Mouse (Mus musculus): Measurements from ENCODE around the gene Pex5. TPM values are rescaled to one million over a fixed set of nuclear protein-coding genes. Genes with fewer than 3 reads are reported as not detected.
"Not testable (repeated sequence)": the region's sequence is repeated elsewhere in the genome, so short reads cannot be mapped to it uniquely, and the experiment has no call there.

The Pex5 gene
- polyA plus RNA-seq, 1 experiment from 2014 or later, result 39.6 TPM

DNA sequence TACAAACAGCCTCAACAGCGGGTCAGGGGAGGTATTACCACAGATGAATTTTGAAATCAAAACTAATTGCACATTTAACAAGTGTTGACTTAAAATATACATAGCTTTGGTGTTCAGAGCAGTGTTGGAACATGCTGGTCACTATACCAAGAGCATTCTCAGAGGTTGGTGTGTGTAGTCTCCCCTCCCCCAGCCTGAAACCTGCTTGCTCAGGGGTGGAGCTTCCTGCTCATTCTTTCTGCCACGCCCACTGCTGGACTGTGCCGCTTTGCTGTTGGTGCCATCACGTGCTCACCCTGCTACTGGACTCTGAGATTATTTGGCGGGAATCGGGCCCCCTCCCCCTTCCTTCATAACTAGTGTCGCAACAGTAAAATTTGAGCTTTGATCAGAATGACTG is 10.2 kb upstream of the Pex5 start:
- 0 out of 2 replicates have a peak overlapping the region, but pooled peaks have one; percentile 15 for H3K27ac ChIP-seq (ENCODE audit: low read depth, low read length)
- H3K9me3 ChIP-seq (ENCODE audit: control insufficient read depth, low read length); H3K4me2 ChIP-seq; DNase-seq (ENCODE audit: low spot score); H3K36me3 ChIP-seq (ENCODE audit: control insufficient read depth, insufficient read depth, low read length); H3K27me3 ChIP-seq (replicated peaks; ENCODE audit: control insufficient read depth, insufficient read depth, low read length); H3K9ac ChIP-seq (ENCODE audit: low read depth, low read length); H3K4me1 ChIP-seq (replicated peaks; ENCODE audit: control insufficient read depth, insufficient read depth, low read length); H3K4me3 ChIP-seq (ENCODE audit: low read depth, low read length): not testable (repeated sequence)
- ATAC-seq (replicated peaks; ENCODE audit: low FRiP score), result peak; percentile 57
- 36% methylated on average over 7 of the region's 7 CpGs for WGBS

DNA sequence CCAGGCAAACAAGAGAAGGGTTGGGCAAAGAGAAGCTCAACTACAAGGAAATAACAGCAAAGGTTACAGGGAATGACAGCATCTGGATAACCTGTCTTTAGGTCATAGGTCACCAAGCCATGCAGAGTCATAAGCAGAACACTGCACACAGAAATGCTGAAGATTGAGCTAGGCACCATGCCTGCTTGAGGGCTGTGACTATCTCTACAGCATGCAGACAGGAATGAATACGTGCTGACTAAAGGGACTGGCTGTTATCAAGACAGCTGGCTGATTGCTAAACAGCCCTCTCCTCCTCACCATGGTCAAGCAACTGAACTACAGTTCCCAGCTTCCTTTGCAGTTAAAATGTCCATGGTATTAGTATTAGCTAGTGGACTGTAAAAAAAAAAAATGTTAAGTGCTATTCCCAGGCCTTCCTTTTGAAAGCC is 9.2 kb upstream of the Pex5 start:
- H3K36me3 ChIP-seq (ENCODE audit: control insufficient read depth, insufficient read depth, low read length), result no peaks in the 10 kb centered on the region
- peaks cover 8% of the 10 kb centered on the region for H3K4me1 ChIP-seq (replicated peaks; ENCODE audit: control insufficient read depth, insufficient read depth, low read length)
- WGBS, result 7% methylated on average over 1 of the region's 1 CpGs
- no peak overlapping the region for H3K27ac ChIP-seq (ENCODE audit: low read depth, low read length)
- H3K27me3 ChIP-seq (replicated peaks; ENCODE audit: control insufficient read depth, insufficient read depth, low read length), result no peaks in the 10 kb centered on the region
- ATAC-seq (replicated peaks; ENCODE audit: low FRiP score), result peak; percentile 86
- H3K9me3 ChIP-seq (ENCODE audit: control insufficient read depth, low read length), result no peaks in the 10 kb centered on the region
- H3K9ac ChIP-seq (ENCODE audit: low read depth, low read length), result no peak overlapping the region
- no peak for DNase-seq (ENCODE audit: low spot score)
- H3K4me2 ChIP-seq, result no peak overlapping the region
- H3K4me3 ChIP-seq (ENCODE audit: low read depth, low read length), result no peak overlapping the region

DNA sequence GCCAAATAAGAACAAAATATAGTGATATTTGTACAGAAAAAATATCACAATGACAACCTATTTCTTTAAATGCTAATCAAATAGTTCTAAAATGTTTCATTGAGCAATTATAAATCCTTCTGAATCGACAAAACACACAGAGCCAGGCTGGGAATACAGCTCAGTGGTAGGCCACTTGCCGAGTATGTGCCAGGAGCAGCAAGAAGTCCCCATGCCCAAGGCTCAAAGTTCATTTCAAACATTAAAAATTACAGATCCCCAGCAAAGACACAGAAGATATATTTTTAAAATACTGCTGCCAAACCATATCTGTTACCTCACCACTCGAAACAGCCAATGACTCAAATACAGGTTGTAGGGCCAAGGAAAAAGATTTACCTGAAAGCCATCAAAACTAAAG is 3.8 kb upstream of the Pex5 start:
- Histone ChIP-seq H3K4me3 (ENCODE audit: low read depth, low read length) (no peak overlapping the region), H3K9ac (ENCODE audit: low read depth, low read length) (no peak overlapping the region), H3K27ac (ENCODE audit: low read depth, low read length) (no peak overlapping the region), H3K27me3 (replicated peaks; ENCODE audit: control insufficient read depth, insufficient read depth, low read length) (no peaks in the 10 kb centered on the region), H3K4me1 (replicated peaks; ENCODE audit: control insufficient read depth, insufficient read depth, low read length) (peaks cover 8% of the 10 kb centered on the region), H3K4me2 (no peak overlapping the region), H3K9me3 (ENCODE audit: control insufficient read depth, low read length) (no peaks in the 10 kb centered on the region), H3K36me3 (ENCODE audit: control insufficient read depth, insufficient read depth, low read length) (no peaks in the 10 kb centered on the region)
- ATAC-seq (replicated peaks; ENCODE audit: low FRiP score) (no peak), DNase-seq (ENCODE audit: low spot score) (no peak)
- WGBS, result 82% methylated on average over 3 of the region's 3 CpGs

DNA sequence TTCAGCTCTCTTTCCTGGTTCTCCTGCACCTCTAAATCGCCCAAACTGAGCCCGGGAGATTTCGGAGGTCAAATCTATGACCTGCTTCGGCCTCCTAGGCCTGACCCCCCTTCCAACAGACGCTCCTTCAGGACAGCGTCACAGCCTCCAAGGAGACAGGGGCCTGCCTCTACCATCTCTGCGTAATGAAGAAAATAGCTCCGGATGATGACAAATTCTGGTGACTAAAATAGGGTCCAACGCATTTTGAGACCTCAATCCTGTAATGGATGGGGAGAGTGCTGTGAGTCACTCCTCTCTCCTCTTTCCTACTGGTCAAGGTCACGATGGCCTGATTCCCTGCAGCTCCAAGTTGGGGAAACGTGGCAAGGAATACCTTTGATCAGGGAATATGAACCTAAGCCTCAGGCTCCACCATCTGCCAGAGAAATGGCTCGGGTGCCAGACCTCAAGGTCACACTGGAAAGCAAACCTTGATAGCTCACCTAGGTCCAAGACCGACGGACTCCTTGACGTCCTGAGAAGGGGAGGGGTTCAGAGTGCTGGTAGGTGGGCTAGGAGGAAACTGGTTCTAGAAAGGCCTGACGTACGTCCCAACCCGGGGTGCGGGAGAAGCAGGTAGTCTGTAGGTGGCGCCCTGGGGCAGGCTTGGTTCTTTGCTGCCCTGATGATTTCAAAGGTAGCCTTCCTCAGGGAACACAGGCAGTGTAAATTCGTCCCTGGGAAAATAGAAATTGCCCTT is 651 bp upstream of the Pex5 start:
- ATAC-seq (replicated peaks; ENCODE audit: low FRiP score) (peak; percentile 52), DNase-seq (ENCODE audit: low spot score) (peak; percentile 71)
- H3K4me3 ChIP-seq (ENCODE audit: low read depth, low read length), result peak overlapping the region; percentile 95
- peak overlapping the region; percentile 77 for H3K4me2 ChIP-seq
- peaks cover 11% of the 10 kb centered on the region for H3K4me1 ChIP-seq (replicated peaks; ENCODE audit: control insufficient read depth, insufficient read depth, low read length)
- WGBS, result 2% methylated on average over 21 of the region's 21 CpGs
- H3K27ac ChIP-seq (ENCODE audit: low read depth, low read length), result peak overlapping the region; percentile 77
- no peaks in the 10 kb centered on the region for H3K9me3 ChIP-seq (ENCODE audit: control insufficient read depth, low read length)
- no peaks in the 10 kb centered on the region for H3K27me3 ChIP-seq (replicated peaks; ENCODE audit: control insufficient read depth, insufficient read depth, low read length)
- peaks cover 9% of the 10 kb centered on the region; the same call in 1 of the 2 replicates for H3K36me3 ChIP-seq (ENCODE audit: control insufficient read depth, insufficient read depth, low read length)
- peak overlapping the region; percentile 89 for H3K9ac ChIP-seq (ENCODE audit: low read depth, low read length)

DNA sequence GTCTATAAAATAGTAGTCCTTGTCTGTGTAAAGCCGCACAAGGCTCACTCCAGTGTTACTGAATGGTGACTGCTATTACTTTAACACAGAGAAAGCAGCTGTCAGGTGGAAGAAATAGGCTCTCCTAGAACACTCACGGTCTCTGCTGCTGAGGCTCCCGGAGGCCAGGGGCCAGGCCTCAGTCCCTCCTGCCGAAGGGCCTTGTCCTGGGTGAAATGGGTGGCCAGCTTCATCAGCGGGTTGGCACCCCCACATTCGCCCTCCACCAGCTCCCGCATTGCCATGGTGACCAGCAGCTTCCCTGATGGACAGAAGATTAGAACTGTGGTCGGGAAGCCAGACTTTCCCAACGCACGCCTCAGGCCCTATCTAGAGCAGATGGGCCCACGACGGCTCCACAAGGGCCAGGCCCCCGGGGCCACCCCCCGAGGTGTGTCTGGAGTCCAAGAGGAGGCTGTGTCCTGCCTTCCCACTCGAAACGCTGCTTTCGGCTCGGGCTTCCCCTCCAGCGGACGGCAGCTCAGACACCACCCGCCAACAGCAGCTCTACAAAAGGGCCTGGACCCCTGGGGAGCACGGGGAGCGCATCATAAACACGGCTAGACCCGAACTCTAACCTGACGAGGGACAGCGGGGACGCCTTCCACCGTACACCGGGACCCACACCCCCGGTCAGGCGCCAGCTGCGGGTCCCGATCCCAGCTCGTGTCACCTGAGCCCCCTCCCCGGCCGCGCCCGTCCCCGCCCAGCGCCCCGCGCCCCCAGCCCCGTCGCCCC is 529 bp downstream of the Pex5 start:
- H3K27me3 ChIP-seq (replicated peaks; ENCODE audit: control insufficient read depth, insufficient read depth, low read length), result no peaks in the 10 kb centered on the region
- WGBS, result 3% methylated on average over 42 of the region's 45 CpGs
- no peaks in the 10 kb centered on the region for H3K9me3 ChIP-seq (ENCODE audit: control insufficient read depth, low read length)
- peak overlapping the region; percentile 78 for H3K27ac ChIP-seq (ENCODE audit: low read depth, low read length)
- peak; percentile 70 for DNase-seq (ENCODE audit: low spot score)
- peak overlapping the region; percentile 95 for H3K4me3 ChIP-seq (ENCODE audit: low read depth, low read length)
- peak overlapping the region; percentile 89 for H3K9ac ChIP-seq (ENCODE audit: low read depth, low read length)
- peaks cover 9% of the 10 kb centered on the region; the same call in 1 of the 2 replicates for H3K36me3 ChIP-seq (ENCODE audit: control insufficient read depth, insufficient read depth, low read length)
- ATAC-seq (replicated peaks; ENCODE audit: low FRiP score), result peak; percentile 61
- peak overlapping the region; percentile 77 for H3K4me2 ChIP-seq
- peaks cover 11% of the 10 kb centered on the region for H3K4me1 ChIP-seq (replicated peaks; ENCODE audit: control insufficient read depth, insufficient read depth, low read length)

DNA sequence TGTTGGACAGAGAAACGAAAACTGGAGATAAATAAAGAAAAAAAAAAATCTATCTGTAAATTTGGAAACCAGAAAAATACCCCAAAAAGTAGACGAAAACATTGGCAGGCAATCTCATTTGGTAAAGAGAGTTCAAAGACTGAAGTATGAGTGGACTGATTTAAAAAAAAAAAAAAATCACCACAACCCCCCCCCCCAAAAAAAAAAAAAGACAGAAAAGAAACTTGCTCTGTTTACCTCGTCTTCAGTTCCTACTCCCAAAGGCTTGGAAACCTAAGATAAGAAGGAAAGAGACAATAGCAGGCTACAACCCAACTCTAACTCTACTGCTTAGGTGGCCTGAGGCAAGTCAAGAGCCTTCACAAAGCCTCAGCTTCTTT is 1.1 kb downstream of the Pex5 start:
- 0 out of 2 replicates have a peak, but pooled peaks have one; percentile 1 for ATAC-seq (replicated peaks; ENCODE audit: low FRiP score)
- no peaks in the 10 kb centered on the region for H3K27me3 ChIP-seq (replicated peaks; ENCODE audit: control insufficient read depth, insufficient read depth, low read length)
- peaks cover 11% of the 10 kb centered on the region for H3K4me1 ChIP-seq (replicated peaks; ENCODE audit: control insufficient read depth, insufficient read depth, low read length)
- peak overlapping the region; percentile 78 for H3K27ac ChIP-seq (ENCODE audit: low read depth, low read length)
- no peak for DNase-seq (ENCODE audit: low spot score)
- H3K4me3 ChIP-seq (ENCODE audit: low read depth, low read length), result peak overlapping the region; percentile 95
- H3K9me3 ChIP-seq (ENCODE audit: control insufficient read depth, low read length), result no peaks in the 10 kb centered on the region
- H3K4me2 ChIP-seq, result peak overlapping the region; percentile 77
- peaks cover 9% of the 10 kb centered on the region; the same call in 1 of the 2 replicates for H3K36me3 ChIP-seq (ENCODE audit: control insufficient read depth, insufficient read depth, low read length)
- H3K9ac ChIP-seq (ENCODE audit: low read depth, low read length), result peak overlapping the region; percentile 89
- WGBS, result 51% methylated on average over 3 of the region's 3 CpGs

DNA sequence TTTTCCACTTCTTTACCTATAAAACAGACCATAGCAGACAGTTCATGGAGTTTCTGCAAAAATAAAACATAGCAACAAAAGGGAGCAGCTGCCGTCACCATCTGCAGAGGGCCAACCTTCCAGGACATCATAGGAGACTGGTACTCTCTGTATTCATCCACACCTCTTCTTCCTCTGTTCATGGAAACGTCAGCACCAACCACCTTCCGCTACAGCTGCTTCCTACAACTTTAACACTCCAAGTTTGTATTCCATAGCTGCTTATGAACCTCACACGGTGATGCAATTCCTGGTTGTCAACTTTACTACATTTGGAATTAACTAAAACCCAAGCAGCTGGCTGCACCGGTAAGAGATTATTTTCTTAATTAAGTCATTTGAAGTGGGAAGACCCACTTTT is 6.5 kb downstream of the Pex5 start:
- peaks cover 21% of the 10 kb centered on the region for H3K36me3 ChIP-seq (ENCODE audit: control insufficient read depth, insufficient read depth, low read length)
- no peak for ATAC-seq (replicated peaks; ENCODE audit: low FRiP score)
- DNase-seq (ENCODE audit: low spot score), result no peak
- 0 out of 2 replicates have a peak, but pooled peaks cover 2% of the 10 kb centered on the region for H3K4me1 ChIP-seq (replicated peaks; ENCODE audit: control insufficient read depth, insufficient read depth, low read length)
- no peak overlapping the region for H3K27ac ChIP-seq (ENCODE audit: low read depth, low read length)
- no peak overlapping the region for H3K4me3 ChIP-seq (ENCODE audit: low read depth, low read length)
- 87% methylated on average over 5 of the region's 5 CpGs for WGBS
- no peak overlapping the region for H3K9ac ChIP-seq (ENCODE audit: low read depth, low read length)
- no peaks in the 10 kb centered on the region for H3K9me3 ChIP-seq (ENCODE audit: control insufficient read depth, low read length)
- H3K27me3 ChIP-seq (replicated peaks; ENCODE audit: control insufficient read depth, insufficient read depth, low read length), result no peaks in the 10 kb centered on the region
- no peak overlapping the region for H3K4me2 ChIP-seq

DNA sequence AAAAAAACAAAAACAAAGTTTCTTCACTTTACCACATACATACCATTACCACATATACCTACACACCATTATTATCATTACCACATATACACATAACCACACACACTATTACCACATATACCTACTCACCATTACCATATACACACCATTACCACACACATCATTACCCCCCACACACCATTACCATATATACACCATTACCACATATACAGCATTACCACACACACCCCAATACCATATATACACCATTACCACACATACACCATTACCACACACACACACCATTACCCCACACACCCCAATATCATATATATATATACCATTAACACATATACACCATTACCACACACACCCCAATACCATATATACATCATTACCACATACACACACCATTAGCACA is 7.7 kb downstream of the Pex5 start:
- Histone ChIP-seq H3K9ac (ENCODE audit: low read depth, low read length) (no peak overlapping the region), H3K27ac (ENCODE audit: low read depth, low read length) (no peak overlapping the region), H3K36me3 (ENCODE audit: control insufficient read depth, insufficient read depth, low read length) (peaks cover 21% of the 10 kb centered on the region), H3K4me1 (replicated peaks; ENCODE audit: control insufficient read depth, insufficient read depth, low read length) (no peaks in the 10 kb centered on the region), H3K27me3 (replicated peaks; ENCODE audit: control insufficient read depth, insufficient read depth, low read length) (no peaks in the 10 kb centered on the region), H3K4me3 (ENCODE audit: low read depth, low read length) (no peak overlapping the region), H3K4me2 (no peak overlapping the region), H3K9me3 (ENCODE audit: control insufficient read depth, low read length) (no peaks in the 10 kb centered on the region)
- 0 out of 2 replicates have a peak, but pooled peaks have one; percentile 36 for ATAC-seq (replicated peaks; ENCODE audit: low FRiP score)
- no peak for DNase-seq (ENCODE audit: low spot score)
